Mouse (Mus musculus) adrenal gland (tissue): ENCODE data around the gene Gm8890.
"Not testable (repeated sequence)": the region's sequence is repeated elsewhere in the genome, so short reads cannot be mapped to it uniquely, and the experiment has no call there.

ENCODE experiments used
- intact Hi-C: fragments of 180-260 bp; cut with DNase I; formaldehyde crosslinking; loops from one replicate; pipeline ENCODE4 v1.15.1; 2025
- long read RNA-seq, 2 experiments: library from polyadenylated mRNA; unstranded; transcript quantifications; one replicate each; pipeline ENCODE4 v2.0.0; 2020; ENCODE audit warnings: borderline replicate concordance in 1 of 2; ENCODE audit not compliant: insufficient replicate concordance in 1 of 2

The Gm8890 gene
- long read RNA-seq, experiment 1: 0 reads
- long read RNA-seq, experiment 2: 0 reads

- intact Hi-C loops: not testable (repeated sequence)
Measured at GRCm38 (mm10) chr5:11255733-11256132, at the start of gene Gm8890. Gene Gm8890, plus strand, starts transcription at chr5:11256033.

DNA sequence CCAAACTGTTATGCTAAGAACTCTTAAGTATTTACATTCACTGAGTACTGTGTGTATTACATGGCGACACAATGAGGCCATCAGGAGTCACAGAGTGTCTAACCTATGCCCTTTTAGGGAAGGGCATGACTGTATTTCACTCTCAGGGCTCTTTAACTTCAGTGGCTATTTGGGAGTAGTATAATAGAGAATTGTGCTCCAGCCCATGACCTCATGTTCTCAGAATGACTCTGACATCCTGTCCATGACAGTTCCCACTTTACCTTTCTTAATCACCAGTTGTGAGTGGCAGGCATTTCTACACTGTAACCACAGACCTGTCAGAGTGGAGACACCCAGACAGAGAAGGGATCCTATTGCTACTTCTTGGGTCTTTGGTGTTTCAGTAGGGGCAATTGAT, 388 bp downstream of the Gm8890 start:
- intact Hi-C loops: not testable (repeated sequence)
